Mouse (Mus musculus): Measurements from ENCODE around the gene Zfp991.
"Not testable (repeated sequence)": the region's sequence is repeated elsewhere in the genome, so short reads cannot be mapped to it uniquely, and the experiment has no call there.

DNA sequence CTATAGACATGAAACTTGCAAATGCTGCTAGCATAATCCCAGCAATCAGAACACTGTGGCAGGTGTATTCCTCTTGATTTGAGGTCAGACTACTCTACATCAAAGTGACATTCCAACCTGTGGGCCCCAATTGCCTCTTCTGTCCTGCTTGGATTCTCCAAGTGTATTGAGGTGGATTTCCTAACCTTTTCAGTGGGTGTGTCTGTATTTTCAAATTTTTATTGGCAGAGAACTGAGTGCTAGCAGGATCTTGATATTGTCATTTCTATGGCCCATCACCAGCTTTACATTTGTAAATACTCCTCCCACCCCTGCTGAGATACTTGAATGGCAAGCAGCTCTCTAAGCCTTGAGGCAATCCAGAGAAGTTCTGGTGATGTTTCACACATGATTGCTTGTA is 3.7 kb upstream of the Zfp991 start:
- TF ChIP-seq GATA1 (IDR thresholded peaks at IDR 0.05; ENCODE audit: borderline replicate concordance, low read length); FLI1 (IDR thresholded peaks at IDR 0.05; ENCODE audit: low read length): not testable (repeated sequence)

All from megakaryocyte, embryonic 14.5 days (primary cell).